Mouse (Mus musculus) testis, adult 2 months (tissue): ENCODE measurements at regions not wholly inside any gene's neighbourhood (a gene's known extent, or its start where the extent isn't known, plus 50 kb on each side); places are given as distances from the start of the nearest gene placed in this dataset.
"Not testable (repeated sequence)": the region's sequence is repeated elsewhere in the genome, so short reads cannot be mapped to it uniquely, and the experiment has no call there.

Experiments
- H3K27ac ChIP-seq: fragments of 200-500 bp; 2 replicates; pipeline ENCODE4 v1.5.1; 2012; ENCODE audit warnings: low read depth, low read length; ENCODE audit not compliant: control insufficient read depth, insufficient read depth
- H3K27me3 ChIP-seq: fragments of 200-500 bp; 2 replicates; pipeline ENCODE4 v1.6.1; 2012; ENCODE audit warnings: mild to moderate bottlenecking, low read length, moderate library complexity; ENCODE audit not compliant: control insufficient read depth, insufficient read depth
- H3K36me3 ChIP-seq: fragments of 200-500 bp; 2 replicates; pipeline ENCODE4 v1.6.1; 2012; ENCODE audit warnings: mild to moderate bottlenecking, low read length; ENCODE audit not compliant: control insufficient read depth, insufficient read depth
- H3K4me1 ChIP-seq: fragments of 200-500 bp; 2 replicates; pipeline ENCODE4 v1.6.1; 2012; ENCODE audit warnings: low read length; ENCODE audit not compliant: control insufficient read depth, insufficient read depth
- H3K4me3 ChIP-seq: fragments of 200-500 bp; 2 replicates; pipeline ENCODE4 v1.5.1; 2012; ENCODE audit warnings: low read depth, mild to moderate bottlenecking, low read length, moderate library complexity, mixed read lengths; ENCODE audit not compliant: control insufficient read depth
- CTCF ChIP-seq: fragments of 200-500 bp; IDR thresholded peaks from 2 replicates; pipeline ENCODE4 v1.5.1; 2012; ENCODE audit warnings: low read depth, mild to moderate bottlenecking, inconsistent platforms, low read length, moderate library complexity; ENCODE audit not compliant: control insufficient read depth, insufficient read depth, insufficient replicate concordance
- POLR2A ChIP-seq: fragments of 200-500 bp; IDR thresholded peaks from 2 replicates; pipeline ENCODE4 v1.6.1; 2012; ENCODE audit warnings: low read depth, mild to moderate bottlenecking, inconsistent platforms, low read length, moderate library complexity; ENCODE audit not compliant: control insufficient read depth

GRCm38 (mm10) chr8:90058631-90059166 lies 289.4 kb downstream of the Tox3 start:
- H3K27me3 ChIP-seq = no peaks in the 10 kb centered on the region
- H3K4me3 ChIP-seq = no peak overlapping the region
- TF ChIP-seq POLR2A (no peak), CTCF (no peak)
- H3K36me3 ChIP-seq = no peaks in the 10 kb centered on the region
- no peaks in the 10 kb centered on the region for H3K4me1 ChIP-seq
- H3K27ac ChIP-seq = no peak overlapping the region

- no peak overlapping the region for H3K4me3 ChIP-seq
- TF ChIP-seq CTCF (no peak), POLR2A (no peak)
- H3K36me3 ChIP-seq = no peaks in the 10 kb centered on the region
- H3K27ac ChIP-seq = no peak overlapping the region
- H3K4me1 ChIP-seq = no peaks in the 10 kb centered on the region
- H3K27me3 ChIP-seq = no peaks in the 10 kb centered on the region
Measured at GRCm38 (mm10) chr8:90056331-90056730, 291.8 kb downstream of the Tox3 start.

GRCm38 (mm10) chr8:90046779-90047178 lies 301.4 kb downstream of the Tox3 start:
- Histone ChIP-seq H3K4me1 (no peaks in the 10 kb centered on the region), H3K27ac (no peak overlapping the region), H3K27me3 (no peaks in the 10 kb centered on the region), H3K4me3 (no peak overlapping the region), H3K36me3 (no peaks in the 10 kb centered on the region)
- no peak for TF ChIP-seq POLR2A
- TF ChIP-seq CTCF = no peak

- Histone ChIP-seq H3K36me3 (no peaks in the 10 kb centered on the region), H3K27me3 (no peaks in the 10 kb centered on the region), H3K4me1 (no peaks in the 10 kb centered on the region), H3K27ac (no peak overlapping the region), H3K4me3 (no peak overlapping the region)
- TF ChIP-seq CTCF = no peak
- TF ChIP-seq POLR2A = no peak
Measured at GRCm38 (mm10) chr8:90036436-90036835, 311.7 kb downstream of the Tox3 start.

- Histone ChIP-seq H3K36me3 (no peaks in the 10 kb centered on the region), H3K4me1 (no peaks in the 10 kb centered on the region), H3K4me3 (no peak overlapping the region), H3K27ac (no peak overlapping the region), H3K27me3 (no peaks in the 10 kb centered on the region)
- TF ChIP-seq POLR2A (no peak), CTCF (no peak)
Measured at GRCm38 (mm10) chr8:90032572-90032971, 315.6 kb downstream of the Tox3 start.

- no peaks in the 10 kb centered on the region for H3K27me3 ChIP-seq
- no peaks in the 10 kb centered on the region for H3K36me3 ChIP-seq
- H3K4me3 ChIP-seq = no peak overlapping the region
- no peaks in the 10 kb centered on the region for H3K4me1 ChIP-seq
- TF ChIP-seq CTCF (no peak), POLR2A (no peak)
- no peak overlapping the region for H3K27ac ChIP-seq
Measured at GRCm38 (mm10) chr8:90031220-90031619, 316.9 kb downstream of the Tox3 start.

- not testable (repeated sequence) for H3K27ac ChIP-seq, H3K4me1 ChIP-seq, H3K36me3 ChIP-seq, H3K4me3 ChIP-seq, H3K27me3 ChIP-seq
Measured at GRCm38 (mm10) chr8:90017958-90018357, 330.2 kb downstream of the Tox3 start.

- H3K36me3 ChIP-seq = no peaks in the 10 kb centered on the region
- H3K27ac ChIP-seq = no peak overlapping the region
- H3K4me1 ChIP-seq = no peaks in the 10 kb centered on the region
- H3K4me3 ChIP-seq = no peak overlapping the region
- no peak for TF ChIP-seq CTCF
- TF ChIP-seq POLR2A = no peak
- H3K27me3 ChIP-seq = no peaks in the 10 kb centered on the region
Measured at GRCm38 (mm10) chr8:90013755-90014154, 334.4 kb downstream of the Tox3 start.
